Mouse (Mus musculus) MEL (cell line): ENCODE results near the gene Tkfc. TPM values are rescaled to one million over a fixed set of nuclear protein-coding genes. Genes with fewer than 3 reads are reported as not detected.
A peak's percentile ranks its signal among the peaks of the same experiment; 100 is the strongest.

Experiments
- DNase-seq: peaks from one replicate; pipeline ENCODE4 v3.0.0; 2011; ENCODE audit warnings: low read depth, low spot score
- H3K27ac ChIP-seq: 2 replicates; pipeline ENCODE4 v1.5.1; 2012; ENCODE audit warnings: low read depth, mild to moderate bottlenecking, control low read depth, low read length, moderate library complexity; ENCODE audit not compliant: control insufficient read depth
- H3K27me3 ChIP-seq, 2 experiments: fragments of 150-350 bp in 1 of 2; sonication (generic) in 1 of 2; 2 replicates each; pipeline ENCODE4 v1.6.1; 2012; ENCODE audit warnings: low read length in 2 of 2, mild to moderate bottlenecking in 2 of 2, improper control_type of control experiment in 1 of 2, moderate library complexity in 1 of 2; ENCODE audit not compliant: insufficient read depth in 2 of 2, control insufficient read depth in 1 of 2
- H3K36me3 ChIP-seq, 2 experiments: 2 replicates each; pipeline ENCODE4 v1.6.1; 2012 to 2014; ENCODE audit warnings: low read length in 2 of 2, improper control_type of control experiment in 1 of 2, inconsistent platforms in 1 of 2, mild to moderate bottlenecking in 1 of 2; ENCODE audit not compliant: insufficient read depth in 2 of 2, control insufficient read depth in 1 of 2
- H3K4me1 ChIP-seq, 2 experiments: fragments of 150-350 bp in 1 of 2; sonication (generic) in 1 of 2; 2 replicates each; pipeline ENCODE4 v1.6.1; 2012; ENCODE audit warnings: low read length in 2 of 2, improper control_type of control experiment in 1 of 2, mild to moderate bottlenecking in 1 of 2; ENCODE audit not compliant: insufficient read depth in 2 of 2, control insufficient read depth in 1 of 2
- H3K4me3 ChIP-seq, 2 experiments: fragments of 150-350 bp in 1 of 2; sonication (generic) in 1 of 2; 2 replicates each; pipeline ENCODE4 v1.5.1; 2012; ENCODE audit warnings: low read depth in 2 of 2, low read length in 2 of 2, mild to moderate bottlenecking in 2 of 2, moderate library complexity in 2 of 2, control low read depth in 1 of 2, improper control_type of control experiment in 1 of 2; ENCODE audit not compliant: control insufficient read depth in 1 of 2, insufficient read depth in 1 of 2
- H3K79me2 ChIP-seq: 2 replicates; pipeline ENCODE4 v1.6.1; 2012; ENCODE audit warnings: mild to moderate bottlenecking, low read length, moderate library complexity; ENCODE audit not compliant: control insufficient read depth, poor library complexity, insufficient read depth
- H3K9ac ChIP-seq: 2 replicates; pipeline ENCODE4 v1.6.1; 2012; ENCODE audit warnings: low read depth, mild to moderate bottlenecking, control low read depth, low read length, moderate library complexity; ENCODE audit not compliant: control insufficient read depth, poor library complexity, severe bottlenecking
- H3K9me3 ChIP-seq: fragments of 150-350 bp; sonication (generic); replicated peaks from 2 replicates; pipeline ENCODE4 v1.6.1; 2012; ENCODE audit warnings: mild to moderate bottlenecking, low read length, improper control_type of control experiment, moderate library complexity; ENCODE audit not compliant: insufficient read depth
- BHLHE40 ChIP-seq: IDR thresholded peaks from 2 replicates; pipeline ENCODE4 v1.6.1; 2012; ENCODE audit warnings: low read depth, mild to moderate bottlenecking, inconsistent platforms, low read length, improper control_type of control experiment, borderline replicate concordance
- CHD1 ChIP-seq: IDR thresholded peaks from 2 replicates; pipeline ENCODE4 v1.6.1; 2012; ENCODE audit warnings: low read depth, mild to moderate bottlenecking, inconsistent platforms, low read length, improper control_type of control experiment
- CHD2 ChIP-seq: IDR thresholded peaks from 2 replicates; pipeline ENCODE4 v1.6.1; 2011; ENCODE audit warnings: low read length, improper control_type of control experiment
- CTCF ChIP-seq, 3 experiments: IDR thresholded peaks in 2 of 3; conservative IDR thresholded peaks in 1 of 3; 2 replicates each; pipeline ENCODE4 v1.5.1; 2011 to 2012; ENCODE audit warnings: low read length in 3 of 3, low read depth in 2 of 3, mild to moderate bottlenecking in 2 of 3, improper control_type of control experiment in 1 of 3, inconsistent platforms in 1 of 3, mixed read lengths in 1 of 3, moderate library complexity in 1 of 3; ENCODE audit not compliant: control insufficient read depth in 1 of 3, insufficient read depth in 1 of 3, poor library complexity in 1 of 3, severe bottlenecking in 1 of 3
- E2F4 ChIP-seq: IDR thresholded peaks from 2 replicates; pipeline ENCODE4 v1.6.1; 2011; ENCODE audit warnings: low read depth, low read length, improper control_type of control experiment, borderline replicate concordance
- ELF1 ChIP-seq: IDR thresholded peaks from 2 replicates; pipeline ENCODE4 v1.6.1; 2014; ENCODE audit warnings: low read depth, mild to moderate bottlenecking, inconsistent platforms, low read length, improper control_type of control experiment, moderate library complexity
- EP300 ChIP-seq, 2 experiments: IDR thresholded peaks; 2 replicates each; pipeline ENCODE4 v1.6.1; 2011; ENCODE audit warnings: improper control_type of control experiment in 2 of 2, low read length in 2 of 2, low read depth in 1 of 2, mild to moderate bottlenecking in 1 of 2
- ETS1 ChIP-seq: IDR thresholded peaks from 2 replicates; pipeline ENCODE4 v1.6.1; 2012; ENCODE audit warnings: low read depth, mild to moderate bottlenecking, inconsistent platforms, low read length, improper control_type of control experiment, moderate library complexity
- GABPA ChIP-seq: IDR thresholded peaks from 2 replicates; pipeline ENCODE4 v1.6.1; 2012; ENCODE audit warnings: low read depth, mild to moderate bottlenecking, inconsistent platforms, low read length, improper control_type of control experiment, moderate library complexity
- GATA1 ChIP-seq: IDR thresholded peaks from 2 replicates; pipeline ENCODE4 v1.6.1; 2011; ENCODE audit warnings: low read depth, low read length, improper control_type of control experiment
- HCFC1 ChIP-seq: IDR thresholded peaks from 2 replicates; pipeline ENCODE4 v1.6.1; 2012; ENCODE audit warnings: low read depth, mild to moderate bottlenecking, inconsistent platforms, low read length, improper control_type of control experiment, moderate library complexity
- JUND ChIP-seq: IDR thresholded peaks from 2 replicates; pipeline ENCODE4 v1.6.1; 2011; ENCODE audit warnings: low read depth, mild to moderate bottlenecking, improper control_type of control experiment, low read length
- KAT2A ChIP-seq: conservative IDR thresholded peaks from 2 replicates; pipeline ENCODE4 v1.6.1; 2012; ENCODE audit warnings: low read depth, low read length, improper control_type of control experiment, inconsistent platforms
- MAFK ChIP-seq: IDR thresholded peaks from 2 replicates; pipeline ENCODE4 v1.6.1; 2011; ENCODE audit warnings: low read depth, mild to moderate bottlenecking, low read length, improper control_type of control experiment, borderline replicate concordance
- MAX ChIP-seq: IDR thresholded peaks from 2 replicates; pipeline ENCODE4 v1.6.1; 2011; ENCODE audit warnings: low read length, improper control_type of control experiment
- MAZ ChIP-seq: IDR thresholded peaks from 2 replicates; pipeline ENCODE4 v1.6.1; 2012; ENCODE audit warnings: low read depth, mild to moderate bottlenecking, inconsistent platforms, low read length, improper control_type of control experiment
- MEF2A ChIP-seq: IDR thresholded peaks from 2 replicates; pipeline ENCODE4 v1.6.1; 2014; ENCODE audit warnings: low read depth, mild to moderate bottlenecking, inconsistent platforms, low read length, improper control_type of control experiment; ENCODE audit not compliant: poor library complexity, insufficient replicate concordance, severe bottlenecking; ENCODE audit errors: extremely low read depth
- MXI1 ChIP-seq: IDR thresholded peaks from 2 replicates; pipeline ENCODE4 v1.6.1; 2011; ENCODE audit warnings: mild to moderate bottlenecking, low read depth, low read length, improper control_type of control experiment
- MYB ChIP-seq: IDR thresholded peaks from 2 replicates; pipeline ENCODE4 v1.6.1; 2011; ENCODE audit warnings: mild to moderate bottlenecking, low read depth, low read length, improper control_type of control experiment
- MYC ChIP-seq: IDR thresholded peaks from 2 replicates; pipeline ENCODE4 v1.6.1; 2011; ENCODE audit warnings: low read depth, mild to moderate bottlenecking, low read length, improper control_type of control experiment, moderate library complexity
- NRF1 ChIP-seq: IDR thresholded peaks from 2 replicates; pipeline ENCODE4 v1.6.1; 2014; ENCODE audit warnings: low read depth, mild to moderate bottlenecking, inconsistent platforms, low read length, improper control_type of control experiment, moderate library complexity; ENCODE audit not compliant: poor library complexity, insufficient read depth, severe bottlenecking
- POLR2A ChIP-seq, 2 experiments: IDR thresholded peaks; 2 replicates each; pipeline ENCODE4 v1.6.1; 2011 to 2012; ENCODE audit warnings: low read length in 2 of 2, mild to moderate bottlenecking in 2 of 2, control low read depth in 1 of 2, improper control_type of control experiment in 1 of 2, low read depth in 1 of 2, moderate library complexity in 1 of 2; ENCODE audit not compliant: control insufficient read depth in 1 of 2, insufficient read depth in 1 of 2, poor library complexity in 1 of 2
- POLR2AphosphoS2 ChIP-seq: IDR thresholded peaks from 2 replicates; pipeline ENCODE4 v1.6.1; 2011; ENCODE audit warnings: low read length, improper control_type of control experiment
- POLR2AphosphoS5 ChIP-seq: IDR thresholded peaks from 2 replicates; pipeline ENCODE4 v1.6.1; 2012; ENCODE audit warnings: low read depth, borderline replicate concordance, mild to moderate bottlenecking, inconsistent platforms, low read length, moderate library complexity, mixed read lengths
- RAD21 ChIP-seq: IDR thresholded peaks from 2 replicates; pipeline ENCODE4 v1.6.1; 2011; ENCODE audit warnings: mild to moderate bottlenecking, low read depth, low read length, improper control_type of control experiment
- RCOR1 ChIP-seq: IDR thresholded peaks from 2 replicates; pipeline ENCODE4 v1.6.1; 2012; ENCODE audit warnings: low read depth, mild to moderate bottlenecking, inconsistent platforms, low read length, improper control_type of control experiment
- SIN3A ChIP-seq: IDR thresholded peaks from 2 replicates; pipeline ENCODE4 v1.6.1; 2012; ENCODE audit warnings: low read length, improper control_type of control experiment, inconsistent platforms
- SMC3 ChIP-seq: IDR thresholded peaks from 2 replicates; pipeline ENCODE4 v1.6.1; 2011; ENCODE audit warnings: low read depth, low read length, improper control_type of control experiment
- TAL1 ChIP-seq: IDR thresholded peaks from 2 replicates; pipeline ENCODE4 v1.6.1; 2012; ENCODE audit warnings: mild to moderate bottlenecking, inconsistent platforms, low read length, moderate library complexity, mixed read lengths
- TCF12 ChIP-seq: IDR thresholded peaks from 2 replicates; pipeline ENCODE4 v1.6.1; 2014; ENCODE audit warnings: low read depth, mild to moderate bottlenecking, inconsistent platforms, low read length, improper control_type of control experiment, moderate library complexity
- UBTF ChIP-seq: IDR thresholded peaks from 2 replicates; pipeline ENCODE4 v1.6.1; 2012; ENCODE audit warnings: low read depth, mild to moderate bottlenecking, inconsistent platforms, low read length, improper control_type of control experiment, moderate library complexity, borderline replicate concordance; ENCODE audit not compliant: insufficient read depth
- USF1 ChIP-seq: IDR thresholded peaks from 2 replicates; pipeline ENCODE4 v1.6.1; 2014; ENCODE audit warnings: low read depth, mild to moderate bottlenecking, inconsistent platforms, low read length, improper control_type of control experiment, moderate library complexity
- ZKSCAN1 ChIP-seq: IDR thresholded peaks from 2 replicates; pipeline ENCODE4 v1.6.1; 2012; ENCODE audit warnings: low read depth, mild to moderate bottlenecking, inconsistent platforms, low read length, improper control_type of control experiment, moderate library complexity
- ZMIZ1 ChIP-seq: IDR thresholded peaks from 2 replicates; pipeline ENCODE4 v1.6.1; 2012; ENCODE audit warnings: low read depth, mild to moderate bottlenecking, inconsistent platforms, low read length, improper control_type of control experiment, moderate library complexity
- ZNF384 ChIP-seq: IDR thresholded peaks from 2 replicates; pipeline ENCODE4 v1.6.1; 2012; ENCODE audit warnings: low read depth, mild to moderate bottlenecking, inconsistent platforms, low read length, improper control_type of control experiment
- polyA plus RNA-seq, 2 experiments: library from polyadenylated mRNA; stranded (reverse) in 1 of 2; unstranded in 1 of 2; fragments of >175 nt in 1 of 2; fragments of >200 nt in 1 of 2; gene quantifications; 2 replicates each; pipeline versions ENCODE4 v1.2.1 to v1.2.4; 2012; ENCODE audit warnings: low replicate concordance in 2 of 2, low read depth in 1 of 2; ENCODE audit not compliant: insufficient read length in 2 of 2, insufficient read depth in 1 of 2, missing spikeins in 1 of 2
- total RNA-seq: library from RNA; depleted of rRNA; stranded (reverse); fragments of 300-350 nt; gene quantifications from 2 replicates; pipeline ENCODE4 v1.2.3, GENCODE M21; 2012

Gene Tkfc
- total and polyA plus RNA-seq, 3 experiments = 3.6 to 12.8 TPM; not detected in 1

DNA sequence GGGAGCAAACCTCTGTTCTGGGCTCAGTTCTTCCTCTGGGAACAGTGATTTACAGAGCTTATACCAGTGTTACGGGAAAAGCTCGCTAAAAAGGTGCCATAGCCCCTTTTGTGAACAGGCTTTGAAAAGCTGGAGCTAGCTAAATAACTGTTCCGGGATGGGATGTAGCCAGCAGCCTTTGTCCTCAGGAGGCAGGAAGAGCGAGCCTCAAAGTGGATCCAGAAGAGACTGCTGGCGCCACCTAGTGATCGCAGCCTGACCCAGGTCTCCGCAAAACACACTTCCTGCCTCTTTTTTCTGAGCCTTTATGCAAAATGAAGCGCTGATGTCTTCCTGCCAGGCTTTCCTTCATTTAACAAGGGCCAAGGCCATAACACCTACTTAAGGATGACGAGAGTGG is 2.7 kb downstream of the Tkfc start (continued):
- TF ChIP-seq MAX = no peak; the same call in 1 of the 2 replicates
- no peak for TF ChIP-seq ZKSCAN1

DNA sequence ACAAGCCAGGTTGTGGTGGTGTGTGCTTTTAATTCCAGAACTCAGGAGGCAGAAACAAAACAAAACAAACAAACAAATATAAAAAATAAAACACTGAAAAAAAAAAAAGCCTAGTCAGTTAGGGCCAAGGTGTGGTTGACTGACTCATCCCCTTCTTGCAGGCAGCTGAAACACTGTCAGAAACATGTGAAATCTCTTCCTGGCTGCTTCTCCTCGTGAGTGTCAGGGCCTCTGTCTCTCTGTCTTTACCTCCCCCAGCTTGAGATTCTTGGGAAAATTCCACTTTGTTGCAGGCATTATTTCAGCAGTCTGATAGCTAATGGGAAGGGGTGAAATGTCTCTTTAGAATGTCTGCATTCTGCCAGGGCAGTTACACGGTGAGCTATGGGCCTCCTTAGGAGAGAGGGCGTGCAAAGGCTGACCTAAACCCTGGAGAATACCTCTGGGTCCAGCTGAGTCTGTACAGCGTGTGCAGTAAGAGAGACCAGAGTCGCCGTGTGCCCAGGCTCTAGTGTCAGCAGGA is 3.1 kb downstream of the Tkfc start:
- Histone ChIP-seq H3K27ac (peak overlapping the region; percentile 46), H3K4me3 (peak overlapping the region; percentile 55 to 59), H3K9ac (peak overlapping the region; percentile 74), H3K4me1 (peaks cover 8 to 19% of the 10 kb centered on the region in 2 experiments), H3K79me2 (peaks cover 20% of the 10 kb centered on the region), H3K9me3 (no peaks in the 10 kb centered on the region)
- TF ChIP-seq E2F4 = no peak
- no peak for TF ChIP-seq USF1
- TF ChIP-seq HCFC1 = no peak
- 0 out of 2 replicates have a peak, but pooled peaks have one; percentile 1 for TF ChIP-seq SMC3
- TF ChIP-seq ELF1 = no peak
- TF ChIP-seq ZKSCAN1 = no peak
- TF ChIP-seq POLR2AphosphoS2 = no peak
- peak; percentile 56 for TF ChIP-seq ETS1
- 0 out of 2 replicates have a peak, but pooled peaks have one; percentile 31 for TF ChIP-seq MAX
- TF ChIP-seq BHLHE40 = no peak
- no peak for TF ChIP-seq MYC
- peak; percentile 68; the same call in 1 of the 2 replicates for TF ChIP-seq MXI1
- TF ChIP-seq TAL1 = no peak
- no peak for TF ChIP-seq POLR2AphosphoS5
- no peak for TF ChIP-seq GABPA
- TF ChIP-seq JUND = no peak
- no peak for TF ChIP-seq ZMIZ1
- no peak for TF ChIP-seq MEF2A
- no peak for TF ChIP-seq POLR2A (IDR thresholded peaks at IDR 0.05; ENCODE audit: control insufficient read depth in 1 of 2, insufficient read depth in 1 of 2, low read depth in 1 of 2, low read length in 2 of 2, poor library complexity in 1 of 2)
- no peak for TF ChIP-seq SIN3A
- peak in 1 of 2 experiments; percentile 42; a peak in 1 of 4 replicates for TF ChIP-seq EP300 (IDR thresholded peaks at IDR 0.05; ENCODE audit: low read depth in 1 of 2, low read length in 2 of 2)
- TF ChIP-seq CHD1 = no peak
- TF ChIP-seq MYB = no peak
- TF ChIP-seq RAD21 = no peak
- TF ChIP-seq TCF12 = no peak
- no peak for TF ChIP-seq KAT2A
- no peak for TF ChIP-seq MAZ
- no peak for TF ChIP-seq RCOR1
- TF ChIP-seq CHD2 = no peak
- TF ChIP-seq GATA1 = no peak
- TF ChIP-seq UBTF = no peak
- no peak for TF ChIP-seq CTCF (IDR thresholded peaks at IDR 0.05 in 2 of 3, conservative IDR thresholded peaks at IDR 0.05 in 1 of 3; ENCODE audit: control insufficient read depth in 1 of 3, insufficient read depth in 1 of 3, low read depth in 2 of 3, low read length in 3 of 3, poor library complexity in 1 of 3, severe bottlenecking in 1 of 3)
- TF ChIP-seq NRF1 = no peak
- TF ChIP-seq ZNF384 = peak; percentile 86
- no peak for TF ChIP-seq MAFK
- TF ChIP-seq, all 39 proteins: peak for 6
- peak; percentile 67 for DNase-seq
- peaks cover 4 to 18% of the 10 kb centered on the region in 2 experiments for H3K36me3 ChIP-seq
- no peaks in the 10 kb centered on the region for H3K27me3 ChIP-seq
